Mouse (Mus musculus) lung, postnatal 0 days (tissue): ENCODE measurements at regions not wholly inside any gene's neighbourhood (a gene's known extent, or its start where the extent isn't known, plus 50 kb on each side); places are given as distances from the start of the nearest gene placed in this dataset.

Experiments used
- ATAC-seq: fragments of 200-750 bp; cut with Nextera tagmentation; 2 replicates; pipeline ENCODE4 v1.8.0; 2017; ENCODE audit warnings: moderate library complexity
- DNase-seq: peaks from one replicate; pipeline ENCODE4 v3.0.0-alpha.2; 2016; ENCODE audit warnings: low spot score
- H3K27ac ChIP-seq: fragments of 300-500 bp; sonication (generic); 2 replicates; pipeline ENCODE4 v1.5.1; 2014; ENCODE audit warnings: antibody characterized with exemption, mild to moderate bottlenecking, low read length, mixed read lengths
- H3K27me3 ChIP-seq: fragments of 300-500 bp; sonication (generic); replicated peaks from 2 replicates; pipeline ENCODE4 v1.6.1; 2014; ENCODE audit warnings: low read length, mixed read lengths; ENCODE audit not compliant: insufficient read depth
- H3K36me3 ChIP-seq: fragments of 300-500 bp; sonication (generic); 2 replicates; pipeline ENCODE4 v1.6.1; 2014; ENCODE audit warnings: low read length, mixed read lengths; ENCODE audit not compliant: insufficient read depth
- H3K4me1 ChIP-seq: fragments of 300-500 bp; sonication (generic); 2 replicates; pipeline ENCODE4 v1.6.1; 2014; ENCODE audit warnings: antibody characterized with exemption, low read depth, low read length, mixed read lengths; ENCODE audit not compliant: insufficient read depth
- H3K4me2 ChIP-seq: fragments of 300-500 bp; sonication (generic); replicated peaks from 2 replicates; pipeline ENCODE4 v1.6.1; 2014; ENCODE audit warnings: low read depth, mild to moderate bottlenecking, low read length, moderate library complexity, mixed read lengths
- H3K4me3 ChIP-seq: fragments of 300-500 bp; sonication (generic); 2 replicates; pipeline ENCODE4 v1.5.1; 2014; ENCODE audit warnings: low read depth, low read length
- H3K9ac ChIP-seq: fragments of 300-500 bp; sonication (generic); replicated peaks from 2 replicates; pipeline ENCODE4 v1.6.1; 2014; ENCODE audit warnings: low read depth, mild to moderate bottlenecking
- H3K9me3 ChIP-seq: fragments of 300-500 bp; sonication (generic); 2 replicates; pipeline ENCODE4 v1.6.1; 2016; ENCODE audit warnings: low read length, mixed read lengths
- CTCF ChIP-seq: IDR thresholded peaks from 2 replicates; pipeline ENCODE4 v1.5.1; 2016; ENCODE audit warnings: antibody characterized with exemption, mild to moderate bottlenecking
- EP300 ChIP-seq: IDR thresholded peaks from 2 replicates; pipeline ENCODE4 v1.6.1; 2016; ENCODE audit warnings: antibody characterized with exemption, mild to moderate bottlenecking, control low read depth
- WGBS: fragments of 180-500 bp; shearing (Covaris S2); extraction: QIAGEN DNeasy Blood & Tissue Kit; methylation state at CpG from one replicate; pipeline ENCODE4 v1.1.7; 2014; 5-methylcytosine and 5-hydroxymethylcytosine counted together

GRCm38 (mm10) chr17:59373505-59374106, 360.4 kb upstream of the Nudt12 start:
- no peak overlapping the region for H3K27ac ChIP-seq
- H3K9me3 ChIP-seq: no peaks in the 10 kb centered on the region
- H3K36me3 ChIP-seq: no peaks in the 10 kb centered on the region
- H3K4me3 ChIP-seq: no peak overlapping the region
- TF ChIP-seq EP300: no peak
- TF ChIP-seq CTCF: no peak
- no peak overlapping the region for H3K9ac ChIP-seq
- no peaks in the 10 kb centered on the region for H3K27me3 ChIP-seq
- DNase-seq (no peak), ATAC-seq (no peak)
- WGBS: 39% methylated on average over 7 of the region's 7 CpGs
- no peak overlapping the region for H3K4me2 ChIP-seq
- no peaks in the 10 kb centered on the region for H3K4me1 ChIP-seq

- no peak overlapping the region for H3K9ac ChIP-seq
- H3K4me3 ChIP-seq: no peak overlapping the region
- H3K36me3 ChIP-seq: no peaks in the 10 kb centered on the region
- TF ChIP-seq EP300 (no peak), CTCF (no peak)
- no peaks in the 10 kb centered on the region for H3K9me3 ChIP-seq
- H3K4me2 ChIP-seq: no peak overlapping the region
- DNase-seq (no peak), ATAC-seq (no peak)
- WGBS: 63% methylated on average over 7 of the region's 7 CpGs
- H3K27ac ChIP-seq: no peak overlapping the region
- H3K27me3 ChIP-seq: no peaks in the 10 kb centered on the region
- H3K4me1 ChIP-seq: no peaks in the 10 kb centered on the region
Measured at GRCm38 (mm10) chr17:59369624-59370541, 356.7 kb upstream of the Nudt12 start.

GRCm38 (mm10) chr17:59365340-59365739, 352.2 kb upstream of the Nudt12 start:
- Histone ChIP-seq H3K4me1 (no peaks in the 10 kb centered on the region), H3K9ac (no peak overlapping the region), H3K4me3 (no peak overlapping the region), H3K9me3 (no peaks in the 10 kb centered on the region), H3K27me3 (no peaks in the 10 kb centered on the region), H3K4me2 (no peak overlapping the region), H3K27ac (no peak overlapping the region), H3K36me3 (no peaks in the 10 kb centered on the region)
- WGBS: 55% methylated on average over 2 of the region's 2 CpGs
- DNase-seq: no peak
- ATAC-seq: no peak
- TF ChIP-seq EP300 (no peak), CTCF (no peak)

DNA sequence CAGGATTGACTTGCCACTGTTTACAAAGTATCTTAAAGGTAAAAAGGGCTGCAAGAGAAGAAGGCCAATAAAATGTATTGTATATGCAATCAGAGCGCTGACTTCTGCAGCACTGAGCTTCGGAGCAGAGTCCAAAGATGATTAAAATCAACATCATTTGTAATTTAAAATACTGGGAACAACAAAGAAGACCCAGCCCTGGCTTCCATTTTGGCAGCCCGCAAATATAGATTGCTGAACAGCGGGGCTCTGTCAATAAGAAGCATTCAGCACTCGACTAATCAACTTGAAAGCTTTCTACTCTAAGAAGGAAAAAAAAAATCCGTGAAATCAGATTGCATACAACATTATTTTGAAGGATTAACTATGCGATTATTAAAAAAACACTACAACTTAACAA, 348.9 kb upstream of the Nudt12 start:
- H3K9ac ChIP-seq: no peak overlapping the region
- DNase-seq (no peak), ATAC-seq (no peak)
- WGBS: 50% methylated on average over 7 of the region's 7 CpGs
- H3K27me3 ChIP-seq: no peaks in the 10 kb centered on the region
- no peak overlapping the region for H3K4me2 ChIP-seq
- TF ChIP-seq CTCF: no peak
- TF ChIP-seq EP300: no peak
- no peaks in the 10 kb centered on the region for H3K36me3 ChIP-seq
- no peaks in the 10 kb centered on the region for H3K9me3 ChIP-seq
- no peak overlapping the region for H3K27ac ChIP-seq
- H3K4me1 ChIP-seq: no peaks in the 10 kb centered on the region
- no peak overlapping the region for H3K4me3 ChIP-seq

- ATAC-seq (no peak), DNase-seq (no peak)
- Histone ChIP-seq H3K36me3 (no peaks in the 10 kb centered on the region), H3K27me3 (no peaks in the 10 kb centered on the region), H3K4me1 (no peaks in the 10 kb centered on the region), H3K4me3 (no peak overlapping the region), H3K9ac (no peak overlapping the region), H3K9me3 (no peaks in the 10 kb centered on the region), H3K27ac (no peak overlapping the region), H3K4me2 (no peak overlapping the region)
- no peak for TF ChIP-seq EP300
- no peak for TF ChIP-seq CTCF
- WGBS: 80% methylated on average over 9 of the region's 9 CpGs
Measured at GRCm38 (mm10) chr17:59361119-59361518, 347.9 kb upstream of the Nudt12 start.

DNA sequence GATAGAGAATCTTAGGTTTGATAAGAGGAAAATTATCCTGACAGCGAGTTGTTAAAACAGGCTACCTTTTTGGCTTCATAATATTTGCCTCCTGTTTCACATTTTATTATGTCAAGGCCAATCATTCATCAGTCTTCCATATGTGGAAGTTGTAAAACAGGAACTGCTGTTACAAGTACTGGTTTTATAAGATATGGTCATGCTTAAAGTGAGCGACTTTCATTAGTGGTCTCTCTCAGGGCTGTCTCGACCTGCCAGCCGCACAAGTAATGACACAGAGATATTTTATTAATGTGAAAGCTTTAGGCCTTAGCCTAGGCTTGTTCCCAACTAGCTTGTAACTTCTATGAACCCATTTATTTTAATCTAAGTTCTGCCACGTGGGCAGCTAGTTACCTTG, 346.3 kb upstream of the Nudt12 start:
- Histone ChIP-seq H3K4me1 (no peaks in the 10 kb centered on the region), H3K4me2 (no peak overlapping the region), H3K36me3 (no peaks in the 10 kb centered on the region), H3K9me3 (no peaks in the 10 kb centered on the region), H3K27me3 (no peaks in the 10 kb centered on the region), H3K9ac (no peak overlapping the region), H3K27ac (no peak overlapping the region), H3K4me3 (no peak overlapping the region)
- TF ChIP-seq CTCF: no peak
- no peak for TF ChIP-seq EP300
- WGBS: 67% methylated on average over 5 of the region's 5 CpGs
- ATAC-seq: no peak
- no peak for DNase-seq
